Mouse (Mus musculus) ovary, adult 2 months (tissue): Measurements from ENCODE around the gene Prkag2. TPM values are rescaled to one million over a fixed set of nuclear protein-coding genes. Genes with fewer than 3 reads are reported as not detected.

Source experiments
- polyA plus RNA-seq: library from polyadenylated mRNA; depleted of rRNA; stranded (reverse); fragments of >200 nt; gene quantifications from 2 replicates; pipeline ENCODE4 v1.2.3, GENCODE M21; 2012; rRNA removed

Prkag2 gene
- 26.5 and 26.7 TPM in 2 replicates for polyA plus RNA-seq

GRCm38 (mm10) chr5:25100516-25101125, at the start of gene Prkag2:
Gene Prkag2, minus strand, starts transcription at chr5:25100642.

GRCm38 (mm10) chr5:24842274-24843102, 258.0 kb downstream of the Prkag2 start, which contains the start of gene Rheb:
Gene Rheb, minus strand, starts transcription at chr5:24842624.

Other genes with a start within 250 kb of the Prkag2 start
- not detected in 2 replicates for gene Galntl5, start 80.8 kb upstream of the Prkag2 start, polyA plus RNA-seq
- 17.7 and 18.6 TPM in 2 replicates for gene Galnt11, start 121.3 kb upstream of the Prkag2 start, polyA plus RNA-seq
- 5.1 TPM in 1 of 2 replicates, not detected in the other for gene E130116L18Rik, start 122.5 kb upstream of the Prkag2 start, polyA plus RNA-seq